In the genomic region with DNA sequence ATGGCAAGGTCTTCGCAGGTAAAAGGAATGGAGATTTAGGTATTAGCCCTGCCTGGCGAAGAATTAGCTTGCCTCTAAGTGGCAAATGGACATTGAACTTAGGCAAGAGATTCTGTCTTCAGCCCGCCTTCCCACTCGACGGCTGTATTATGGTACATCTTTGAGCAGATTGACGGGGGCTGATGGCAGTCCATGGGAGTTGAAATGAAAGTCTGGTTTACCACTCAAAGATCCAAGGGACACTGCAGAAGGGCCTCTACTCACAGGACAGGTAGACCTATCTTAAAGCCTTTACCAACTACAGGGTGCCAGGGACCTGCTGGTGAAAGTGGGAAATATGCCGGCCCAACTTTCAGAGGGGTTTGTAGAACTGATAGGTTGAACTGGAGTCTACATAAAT, we compare ENCODE assay signal across 8 mouse cellular contexts. TPM values are rescaled to one million over a fixed set of nuclear protein-coding genes. Genes with fewer than 3 reads are reported as not detected.
DNase-seq lines count a peak whose midpoint lies in the region; ATAC-seq and TF ChIP-seq lines count a peak whose summit lies in the region.

No protein-coding gene starts in this region.

- peaks cover 22% of the 10 kb centered on the region for H3K4me1 ChIP-seq in kidney, embryonic 15.5 days
- peaks cover 3% of the 10 kb centered on the region; the same call in 1 of the 2 replicates for H3K4me1 ChIP-seq in brown adipose tissue, adult 24 weeks (ENCODE audit: control insufficient read depth, insufficient read depth, insufficient read length, low read length)
- H3K4me1 ChIP-seq in hindbrain, embryonic 16.5 days (ENCODE audit: control insufficient read depth, insufficient read depth, low read depth, low read length): peaks cover 14% of the 10 kb centered on the region

- H3K4me3 ChIP-seq in kidney, embryonic 15.5 days (replicated peaks): peak overlapping the region; percentile 86
- peak overlapping the region; percentile 98 for H3K4me3 ChIP-seq in brown adipose tissue, adult 24 weeks (ENCODE audit: insufficient read depth, low read depth, low read length)
- peak overlapping the region; percentile 80 for H3K4me3 ChIP-seq in hindbrain, embryonic 16.5 days (ENCODE audit: low read length)
- H3K4me3 ChIP-seq in myocyte: peak overlapping the region; percentile 50

- WGBS in kidney, embryonic 15.5 days: 17% methylated on average over 7 of the region's 7 CpGs
- 18% methylated on average over 7 of the region's 7 CpGs for WGBS in hindbrain, embryonic 16.5 days

- TF ChIP-seq POLR2A in myocyte (IDR thresholded peaks at IDR 0.05; ENCODE audit: insufficient read length, low read depth): no peak

- intact Hi-C loops in gastrocnemius, postnatal 14 days (cut with DNase I; ENCODE audit: low total_unique reads): no loop called here

- ATAC-seq in kidney, embryonic 15.5 days (replicated peaks; ENCODE audit: low FRiP score): no peak
- ATAC-seq in hindbrain, embryonic 16.5 days: no peak

- H3K36me3 ChIP-seq in kidney, embryonic 15.5 days: peaks cover 32% of the 10 kb centered on the region
- peaks cover 6% of the 10 kb centered on the region for H3K36me3 ChIP-seq in hindbrain, embryonic 16.5 days (ENCODE audit: control insufficient read depth, insufficient read depth, low read length)
- H3K36me3 ChIP-seq in myocyte (ENCODE audit: control insufficient read depth, insufficient read depth): peaks cover 11% of the 10 kb centered on the region

- no peak for DNase-seq in kidney, adult 9 months
- no peak for DNase-seq in gastrocnemius, postnatal 14 days
- no peak for DNase-seq in frontal cortex, postnatal 14 days (ENCODE audit: low spot score in 2 of 2)
- no peak for DNase-seq in layer of hippocampus, postnatal 14 days (ENCODE audit: low spot score in 2 of 2)

- H3ac ChIP-seq in myocyte (ENCODE audit: control insufficient read depth, insufficient read length): peak overlapping the region; percentile 67

- peak overlapping the region; percentile 88 for H3K9ac ChIP-seq in kidney, embryonic 15.5 days
- H3K9ac ChIP-seq in hindbrain, embryonic 16.5 days (ENCODE audit: low read depth, low read length): peak overlapping the region; percentile 89

- no peaks in the 10 kb centered on the region for H3K27me3 ChIP-seq in kidney, embryonic 15.5 days
- no peaks in the 10 kb centered on the region for H3K27me3 ChIP-seq in hindbrain, embryonic 16.5 days (replicated peaks; ENCODE audit: control insufficient read depth, insufficient read depth, low read length)
- no peaks in the 10 kb centered on the region for H3K27me3 ChIP-seq in myocyte (ENCODE audit: control insufficient read depth, insufficient read depth, insufficient read length)

- H3K9me3 ChIP-seq in kidney, embryonic 15.5 days (replicated peaks): no peaks in the 10 kb centered on the region
- no peaks in the 10 kb centered on the region for H3K9me3 ChIP-seq in hindbrain, embryonic 16.5 days (ENCODE audit: control insufficient read depth, low read length)

- peak overlapping the region; percentile 97 for H3K27ac ChIP-seq in kidney, embryonic 15.5 days
- H3K27ac ChIP-seq in brown adipose tissue, adult 24 weeks (replicated peaks; ENCODE audit: low read depth, low read length): no peak overlapping the region
- peak overlapping the region; percentile 90; the same call in 1 of the 2 replicates for H3K27ac ChIP-seq in hindbrain, embryonic 16.5 days (ENCODE audit: low read depth, low read length)

- peak overlapping the region; percentile 81 for H3K4me2 ChIP-seq in kidney, embryonic 15.5 days
- H3K4me2 ChIP-seq in hindbrain, embryonic 16.5 days (ENCODE audit: low read length): peak overlapping the region; percentile 83
- peak overlapping the region; percentile 91 for H3K4me2 ChIP-seq in myocyte (ENCODE audit: low read depth)

- H3K79me2 ChIP-seq in myocyte (ENCODE audit: control insufficient read depth, insufficient read depth): peaks cover 55% of the 10 kb centered on the region

TF ChIP-seq in myocyte, 11 proteins besides CTCF, POLR2A, EP300 and RAD21:
- TF ChIP-seq MAX (IDR thresholded peaks at IDR 0.05; ENCODE audit: low read depth) (no peak), MYOD1 (IDR thresholded peaks at IDR 0.05; ENCODE audit: control insufficient read depth in 1 of 3, insufficient read length in 2 of 3, low read depth in 2 of 3) (no peak), POLR2AphosphoS2 (IDR thresholded peaks at IDR 0.05; ENCODE audit: insufficient read length, low read depth) (no peak), REST (IDR thresholded peaks at IDR 0.05; ENCODE audit: insufficient read depth, insufficient read length) (no peak)

RNA-seq across cellular contexts. Expression of gene Tdg, which starts 0.9 kb away (rescaled TPM):
- polyA plus RNA-seq in kidney, embryonic 15.5 days (2015; fragmentation: Nextera tagmentation; extraction: Ambion mirVana): 153 and 154 TPM in 2 replicates
- polyA plus RNA-seq in brown adipose tissue, adult 24 weeks (2012; ENCODE audit: insufficient read depth, insufficient read length, missing spikeins): 7.6 and 10.6 TPM in 2 replicates
- polyA plus RNA-seq in hindbrain, embryonic 16.5 days (2015; fragmentation: Nextera tagmentation; extraction: Ambion mirVana): 123 and 150 TPM in 2 replicates
- polyA plus RNA-seq in myocyte (2012; fragmentation: generic; extraction: Trizol): 18.2 TPM
- total RNA-seq in gastrocnemius, postnatal 14 days (2021): 10 to 100 TPM; 16.2 to 18.8 TPM
- total RNA-seq in layer of hippocampus, postnatal 14 days (2021): 10 to 100 TPM; 62.3 to 66.8 TPM

RNA-seq across cellular contexts. Expression of gene 1190007I07Rik, which starts 7.5 kb away (rescaled TPM):
- polyA plus RNA-seq in kidney, embryonic 15.5 days (2015; fragmentation: Nextera tagmentation; extraction: Ambion mirVana): 49.7 and 51.3 TPM in 2 replicates
- polyA plus RNA-seq in brown adipose tissue, adult 24 weeks (2012; ENCODE audit: insufficient read depth, insufficient read length, missing spikeins): 73.8 and 90.9 TPM in 2 replicates
- polyA plus RNA-seq in hindbrain, embryonic 16.5 days (2015; fragmentation: Nextera tagmentation; extraction: Ambion mirVana): 30.5 and 32.7 TPM in 2 replicates
- 13.4 TPM for polyA plus RNA-seq in myocyte (2012; fragmentation: generic; extraction: Trizol)
- total RNA-seq in gastrocnemius, postnatal 14 days (2021): 10 to 100 TPM; 24.4 to 26.3 TPM
- total RNA-seq in layer of hippocampus, postnatal 14 days (2021): 10 to 100 TPM; 17.0 to 20.8 TPM

RNA-seq across cellular contexts. Expression of gene Glt8d2, which starts 60.0 kb away (rescaled TPM):
- 4.0 and 5.0 TPM in 2 replicates for polyA plus RNA-seq in kidney, embryonic 15.5 days (2015; fragmentation: Nextera tagmentation; extraction: Ambion mirVana)
- polyA plus RNA-seq in brown adipose tissue, adult 24 weeks (2012; ENCODE audit: insufficient read depth, insufficient read length, missing spikeins): 1.9 and 3.8 TPM in 2 replicates
- polyA plus RNA-seq in hindbrain, embryonic 16.5 days (2015; fragmentation: Nextera tagmentation; extraction: Ambion mirVana): 1.5 and 2.4 TPM in 2 replicates
- polyA plus RNA-seq in myocyte (2012; fragmentation: generic; extraction: Trizol): 2.8 TPM
- total RNA-seq in gastrocnemius, postnatal 14 days (2021): 1 to 10 TPM; 5.4 to 6.3 TPM
- total RNA-seq in layer of hippocampus, postnatal 14 days (2021): 1 to 10 TPM; 6.8 to 7.2 TPM
